Mouse (Mus musculus) liver, postnatal 0 days (tissue): ENCODE data around the gene Cyb5b.
"Not testable (repeated sequence)": the region's sequence is repeated elsewhere in the genome, so short reads cannot be mapped to it uniquely, and the experiment has no call there.

Experiments
- CTCF ChIP-seq: sonication (generic); IDR thresholded peaks from 2 replicates; pipeline ENCODE4 v1.5.1; 2016; ENCODE audit warnings: antibody characterized with exemption, low read depth
- EP300 ChIP-seq: IDR thresholded peaks from 2 replicates; pipeline ENCODE4 v1.6.1; 2016; ENCODE audit warnings: antibody characterized with exemption, low read depth, mild to moderate bottlenecking

GRCm38 (mm10) chr8:107217230-107217629, 66.8 kb downstream of the Cyb5b start:
- TF ChIP-seq CTCF, EP300: not testable (repeated sequence)
